Mouse (Mus musculus): Measurements from ENCODE around the gene Stau1. TPM values are rescaled to one million over a fixed set of nuclear protein-coding genes. Genes with fewer than 3 reads are reported as not detected.
"Not testable (repeated sequence)": the region's sequence is repeated elsewhere in the genome, so short reads cannot be mapped to it uniquely, and the experiment has no call there.

The Stau1 gene
- polyA plus RNA-seq, 1 experiment = 52.1 TPM

GRCm38 (mm10) chr2:167014702-167015381 is 18.7 kb upstream of the Stau1 start, which contains the start of gene Ddx27:
Ddx27 (plus strand) TSS chr2:167015193.
- TF ChIP-seq POLR2A (IDR thresholded peaks at IDR 0.05; ENCODE audit: extremely low read depth, insufficient read depth, low read length) (peak; percentile 62; the same call in 1 of the 2 replicates), CTCF (IDR thresholded peaks at IDR 0.05; ENCODE audit: extremely low read depth, insufficient read depth, low read length) (no peak)
- Histone ChIP-seq H3K4me1 (ENCODE audit: control insufficient read depth, insufficient read depth, low read length) (peaks cover 9% of the 10 kb centered on the region), H3K4me3 (ENCODE audit: insufficient read depth, low read length) (peak within 1 kb of the TSS; percentile 81), H3K27ac (ENCODE audit: insufficient read depth, low read length) (no peak within 1 kb of the TSS)

GRCm38 (mm10) chr2:167010546-167010945 is 14.4 kb upstream of the Stau1 start:
- TF ChIP-seq POLR2A (IDR thresholded peaks at IDR 0.05; ENCODE audit: extremely low read depth, insufficient read depth, low read length) = no peak
- no peak for TF ChIP-seq CTCF (IDR thresholded peaks at IDR 0.05; ENCODE audit: extremely low read depth, insufficient read depth, low read length)
- Histone ChIP-seq H3K4me3 (ENCODE audit: insufficient read depth, low read length) (no peak overlapping the region), H3K27ac (ENCODE audit: insufficient read depth, low read length) (no peak overlapping the region), H3K4me1 (ENCODE audit: control insufficient read depth, insufficient read depth, low read length) (peaks cover 5% of the 10 kb centered on the region)

- Histone ChIP-seq H3K4me3 (ENCODE audit: insufficient read depth, low read length) (no peak overlapping the region), H3K4me1 (ENCODE audit: control insufficient read depth, insufficient read depth, low read length) (peaks cover 5% of the 10 kb centered on the region), H3K27ac (ENCODE audit: insufficient read depth, low read length) (no peak overlapping the region)
- TF ChIP-seq POLR2A (IDR thresholded peaks at IDR 0.05; ENCODE audit: extremely low read depth, insufficient read depth, low read length) (no peak), CTCF (IDR thresholded peaks at IDR 0.05; ENCODE audit: extremely low read depth, insufficient read depth, low read length) (no peak)
Measured at GRCm38 (mm10) chr2:167009483-167009882, 13.4 kb upstream of the Stau1 start.

DNA sequence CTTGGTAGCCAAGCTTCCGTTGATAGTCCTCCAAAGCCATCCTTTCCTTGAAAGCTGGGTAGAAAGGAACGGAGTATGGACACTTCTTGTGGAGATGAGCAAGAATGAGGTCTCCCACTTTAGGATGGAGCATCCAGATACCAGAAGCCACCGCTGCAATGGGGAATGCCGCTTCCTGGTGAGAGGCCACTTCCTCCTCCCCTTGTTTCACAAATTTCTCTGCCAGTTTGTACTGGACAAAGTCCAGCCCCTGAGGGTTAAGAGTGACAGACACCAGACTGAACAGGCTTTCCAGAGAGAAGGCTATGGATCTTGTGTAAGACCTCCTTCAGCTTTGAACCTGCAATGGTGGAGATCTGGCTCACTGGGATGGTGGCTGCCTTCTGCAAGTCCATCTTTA is 11.5 kb upstream of the Stau1 start:
- not testable (repeated sequence) for H3K4me3 ChIP-seq (ENCODE audit: insufficient read depth, low read length); H3K4me1 ChIP-seq (ENCODE audit: control insufficient read depth, insufficient read depth, low read length); H3K27ac ChIP-seq (ENCODE audit: insufficient read depth, low read length)

GRCm38 (mm10) chr2:167007001-167007491 is 10.9 kb upstream of the Stau1 start:
- no peak for TF ChIP-seq POLR2A (IDR thresholded peaks at IDR 0.05; ENCODE audit: extremely low read depth, insufficient read depth, low read length)
- no peak for TF ChIP-seq CTCF (IDR thresholded peaks at IDR 0.05; ENCODE audit: extremely low read depth, insufficient read depth, low read length)
- no peak overlapping the region for H3K27ac ChIP-seq (ENCODE audit: insufficient read depth, low read length)
- H3K4me1 ChIP-seq (ENCODE audit: control insufficient read depth, insufficient read depth, low read length) = peaks cover 8% of the 10 kb centered on the region
- H3K4me3 ChIP-seq (ENCODE audit: insufficient read depth, low read length) = no peak overlapping the region

DNA sequence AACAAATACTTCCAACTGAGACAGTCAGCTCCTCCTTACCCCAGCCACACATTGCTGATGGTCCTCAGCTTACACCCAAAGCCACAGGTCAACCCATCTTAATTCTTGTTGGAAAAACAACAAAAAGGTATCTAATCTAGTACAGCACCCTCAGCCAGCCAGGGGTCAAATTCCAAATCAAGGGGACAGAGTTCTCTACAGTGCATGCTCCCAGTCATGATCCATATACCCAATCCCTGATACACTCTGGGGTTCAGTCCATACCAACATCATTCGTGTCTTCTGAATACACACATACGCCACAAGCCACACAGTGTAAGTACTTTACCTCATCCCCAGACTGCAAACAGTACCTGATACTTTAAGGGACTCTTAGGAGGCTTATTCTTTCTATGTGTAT is 10.3 kb upstream of the Stau1 start:
- TF ChIP-seq POLR2A (IDR thresholded peaks at IDR 0.05; ENCODE audit: extremely low read depth, insufficient read depth, low read length) (no peak), CTCF (IDR thresholded peaks at IDR 0.05; ENCODE audit: extremely low read depth, insufficient read depth, low read length) (no peak)
- H3K4me3 ChIP-seq (ENCODE audit: insufficient read depth, low read length) = no peak overlapping the region
- H3K4me1 ChIP-seq (ENCODE audit: control insufficient read depth, insufficient read depth, low read length) = peaks cover 8% of the 10 kb centered on the region
- H3K27ac ChIP-seq (ENCODE audit: insufficient read depth, low read length) = no peak overlapping the region

DNA sequence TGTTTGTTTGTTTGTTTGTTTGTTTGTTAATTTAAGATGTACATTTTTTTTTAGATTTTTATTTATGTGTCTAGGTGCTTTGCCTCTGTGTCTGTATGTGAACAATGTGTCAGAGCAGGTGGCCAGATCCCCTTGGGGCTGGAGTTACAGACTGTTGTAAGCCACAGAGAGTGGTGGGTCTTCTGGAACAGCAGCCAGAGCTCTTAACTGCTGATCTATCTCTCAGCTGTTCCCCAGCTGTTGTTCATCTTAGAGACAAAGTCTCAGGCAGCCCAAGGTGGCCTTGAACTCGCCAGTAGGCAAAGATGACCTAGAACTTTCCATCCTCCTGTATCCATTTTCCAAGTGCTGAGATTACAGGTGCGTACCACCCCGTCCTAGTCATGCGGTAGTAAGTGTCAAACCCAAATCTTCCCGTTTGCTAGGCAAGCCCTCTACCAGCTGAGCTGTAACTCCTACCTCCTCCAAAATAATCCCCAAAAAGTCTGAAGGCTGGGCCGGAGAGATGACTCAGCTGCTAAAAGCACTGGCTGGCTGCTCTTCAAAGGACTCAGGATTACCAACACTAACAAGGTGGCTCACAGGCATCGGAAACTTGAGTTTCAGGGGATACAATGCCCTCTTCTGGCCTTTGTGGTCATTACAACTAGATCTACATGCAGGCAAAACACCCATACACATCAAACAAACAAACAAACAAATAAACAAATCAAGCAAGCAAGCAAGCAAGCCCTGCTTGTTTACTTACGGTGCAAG is 8.2 kb upstream of the Stau1 start:
- TF ChIP-seq POLR2A (IDR thresholded peaks at IDR 0.05; ENCODE audit: extremely low read depth, insufficient read depth, low read length) = no peak
- peak; percentile 80 for TF ChIP-seq CTCF (IDR thresholded peaks at IDR 0.05; ENCODE audit: extremely low read depth, insufficient read depth, low read length)
- no peak overlapping the region for H3K27ac ChIP-seq (ENCODE audit: insufficient read depth, low read length)
- 0 out of 2 replicates have a peak, but pooled peaks cover 3% of the 10 kb centered on the region for H3K4me1 ChIP-seq (ENCODE audit: control insufficient read depth, insufficient read depth, low read length)
- H3K4me3 ChIP-seq (ENCODE audit: insufficient read depth, low read length) = no peak overlapping the region

DNA sequence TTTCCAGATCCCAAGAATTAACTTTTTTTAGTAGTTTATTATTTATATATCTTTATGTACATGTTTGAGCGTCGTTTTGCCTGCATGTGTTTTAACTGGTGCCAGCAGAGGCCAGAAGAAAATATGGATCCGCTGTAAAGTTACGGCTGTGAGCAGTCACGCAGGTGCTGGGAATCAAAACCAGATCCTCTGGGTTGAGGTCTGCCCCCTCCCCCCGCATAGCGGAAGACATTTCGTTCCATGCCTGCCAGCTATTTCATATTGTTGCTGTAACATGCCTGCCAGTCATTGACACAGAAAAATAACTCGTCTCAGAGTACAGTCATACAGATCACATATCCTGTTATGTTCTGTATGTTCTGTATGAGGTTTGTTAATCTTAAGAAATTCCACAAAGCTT is 5.4 kb upstream of the Stau1 start:
- Histone ChIP-seq H3K4me3 (ENCODE audit: insufficient read depth, low read length) (no peak overlapping the region), H3K27ac (ENCODE audit: insufficient read depth, low read length) (no peak overlapping the region), H3K4me1 (ENCODE audit: control insufficient read depth, insufficient read depth, low read length) (peaks cover 6% of the 10 kb centered on the region; the same call in 1 of the 2 replicates)
- TF ChIP-seq CTCF (IDR thresholded peaks at IDR 0.05; ENCODE audit: extremely low read depth, insufficient read depth, low read length) (no peak), POLR2A (IDR thresholded peaks at IDR 0.05; ENCODE audit: extremely low read depth, insufficient read depth, low read length) (no peak)

GRCm38 (mm10) chr2:166996533-166996894 is 415 bp upstream of the Stau1 start:
- peak overlapping the region; percentile 54 for H3K27ac ChIP-seq (ENCODE audit: insufficient read depth, low read length)
- TF ChIP-seq CTCF (IDR thresholded peaks at IDR 0.05; ENCODE audit: extremely low read depth, insufficient read depth, low read length) (no peak), POLR2A (IDR thresholded peaks at IDR 0.05; ENCODE audit: extremely low read depth, insufficient read depth, low read length) (no peak)

More at GRCm38 (mm10) chr2:166996533-166996894, 415 bp upstream of the Stau1 start:
- Histone ChIP-seq H3K4me1 (ENCODE audit: control insufficient read depth, insufficient read depth, low read length) (peaks cover 3% of the 10 kb centered on the region; the same call in 1 of the 2 replicates), H3K4me3 (ENCODE audit: insufficient read depth, low read length) (peak overlapping the region; percentile 88)

Measured in cortical plate, adult 2 months (tissue).